Mouse (Mus musculus): ENCODE results near the gene Jtb. TPM values are rescaled to one million over a fixed set of nuclear protein-coding genes. Genes with fewer than 3 reads are reported as not detected.

Gene Jtb
- polyA plus RNA-seq, 1 experiment = 39.9 TPM

- no peak for TF ChIP-seq TCF3 (IDR thresholded peaks at IDR 0.05; ENCODE audit: insufficient read length, low read depth)
- TF ChIP-seq USF1 (IDR thresholded peaks at IDR 0.05; ENCODE audit: low read depth) = no peak
- no peak for TF ChIP-seq MAX (IDR thresholded peaks at IDR 0.05; ENCODE audit: low read depth)
- no peak for TF ChIP-seq E2F4 (IDR thresholded peaks at IDR 0.05; ENCODE audit: insufficient read depth)
- TF ChIP-seq CEBPB (IDR thresholded peaks at IDR 0.05; ENCODE audit: insufficient read depth, poor library complexity, severe bottlenecking) = no peak
- no peak for TF ChIP-seq MYOD1 (IDR thresholded peaks at IDR 0.05; ENCODE audit: control insufficient read depth in 1 of 3, insufficient read length in 2 of 3, low read depth in 2 of 3)
- no peak for TF ChIP-seq POLR2AphosphoS2 (IDR thresholded peaks at IDR 0.05; ENCODE audit: insufficient read length, low read depth)
- TF ChIP-seq TCF12 (IDR thresholded peaks at IDR 0.05; ENCODE audit: insufficient read depth, poor library complexity, severe bottlenecking) = no peak
- no peak for TF ChIP-seq POLR2A (IDR thresholded peaks at IDR 0.05; ENCODE audit: insufficient read length, low read depth)
- TF ChIP-seq SRF (IDR thresholded peaks at IDR 0.05; ENCODE audit: control insufficient read depth, insufficient read length, low read depth) = no peak
- no peak for TF ChIP-seq REST (IDR thresholded peaks at IDR 0.05; ENCODE audit: insufficient read depth, insufficient read length)
- no peak for TF ChIP-seq MYOG (IDR thresholded peaks at IDR 0.05; ENCODE audit: control insufficient read depth in 1 of 3, insufficient read depth in 1 of 3, insufficient read length in 2 of 3, low read depth in 2 of 3)
- Histone ChIP-seq H3K4me2 (ENCODE audit: low read depth) (no peak overlapping the region), H3K27me3 (ENCODE audit: control insufficient read depth, insufficient read depth, insufficient read length) (no peaks in the 10 kb centered on the region), H3ac (ENCODE audit: control insufficient read depth, insufficient read length) (no peak overlapping the region), H3K79me2 (ENCODE audit: control insufficient read depth, insufficient read depth) (peaks cover 29% of the 10 kb centered on the region), H3K36me3 (ENCODE audit: control insufficient read depth, insufficient read depth) (peaks cover 49% of the 10 kb centered on the region), H3K4me3 (no peak overlapping the region)
Measured at GRCm38 (mm10) chr3:90209908-90210566, 21.4 kb upstream of the Jtb start.

GRCm38 (mm10) chr3:90211475-90212398 lies 19.7 kb upstream of the Jtb start:
- H3K79me2 ChIP-seq (ENCODE audit: control insufficient read depth, insufficient read depth) = peaks cover 29% of the 10 kb centered on the region
- peak overlapping the region; percentile 84 for H3K4me3 ChIP-seq
- H3K27me3 ChIP-seq (ENCODE audit: control insufficient read depth, insufficient read depth, insufficient read length) = no peaks in the 10 kb centered on the region
- TF ChIP-seq MAX (IDR thresholded peaks at IDR 0.05; ENCODE audit: low read depth) (no peak), SRF (IDR thresholded peaks at IDR 0.05; ENCODE audit: control insufficient read depth, insufficient read length, low read depth) (no peak)
- peak overlapping the region; percentile 99 for H3K4me2 ChIP-seq (ENCODE audit: low read depth)
- no peak overlapping the region for H3ac ChIP-seq (ENCODE audit: control insufficient read depth, insufficient read length)
- peaks cover 49% of the 10 kb centered on the region for H3K36me3 ChIP-seq (ENCODE audit: control insufficient read depth, insufficient read depth)

GRCm38 (mm10) chr3:90212723-90213122 lies 18.7 kb upstream of the Jtb start:
- H3K36me3 ChIP-seq (ENCODE audit: control insufficient read depth, insufficient read depth) = peaks cover 47% of the 10 kb centered on the region

DNA sequence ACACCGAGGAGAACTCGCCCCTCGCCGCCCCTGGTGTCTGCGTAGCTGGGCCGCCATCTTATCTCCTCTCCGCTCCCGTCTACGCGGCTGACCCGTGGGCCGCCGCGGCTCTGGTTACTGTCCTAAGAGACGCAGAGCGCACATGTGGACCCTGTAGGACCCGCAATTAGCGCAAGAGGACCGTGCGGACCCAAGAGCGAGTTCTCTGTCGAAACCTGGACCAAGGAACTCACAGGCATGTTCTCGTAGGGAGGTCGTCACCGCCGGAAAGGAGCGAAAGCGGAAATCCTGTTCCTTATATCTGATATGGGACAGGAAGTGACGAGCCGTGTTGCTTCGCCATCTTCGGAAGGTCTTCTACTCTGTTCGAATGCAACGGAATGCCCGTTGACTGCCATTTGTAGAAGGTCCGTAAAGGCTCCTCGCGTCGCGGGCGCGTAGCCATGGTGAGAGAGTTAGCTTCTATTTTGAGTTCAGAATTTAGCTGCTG lies 18.0 kb upstream of the Jtb start, which contains the start of the genes Rps27 and Rab13:
Gene Rps27, minus strand, starts transcription at position 275 of the 490 bp plus-strand sequence.
Gene Rab13, plus strand, starts transcription at position 319 of the 490 bp plus-strand sequence.
- Histone ChIP-seq H3K4me2 (ENCODE audit: low read depth) (peak within 1 kb of the TSS; percentile 99), H3K79me2 (ENCODE audit: control insufficient read depth, insufficient read depth) (peaks cover 29% of the 10 kb centered on the region), H3ac (ENCODE audit: control insufficient read depth, insufficient read length) (peak within 1 kb of the TSS; percentile 47), H3K4me3 (peak within 1 kb of the TSS; percentile 84), H3K36me3 (ENCODE audit: control insufficient read depth, insufficient read depth) (peaks cover 40% of the 10 kb centered on the region), H3K27me3 (ENCODE audit: control insufficient read depth, insufficient read depth, insufficient read length) (no peaks in the 10 kb centered on the region)
- TF ChIP-seq MYOG (IDR thresholded peaks at IDR 0.05; ENCODE audit: control insufficient read depth in 1 of 3, insufficient read depth in 1 of 3, insufficient read length in 2 of 3, low read depth in 2 of 3) = no peak
- TF ChIP-seq SRF (IDR thresholded peaks at IDR 0.05; ENCODE audit: control insufficient read depth, insufficient read length, low read depth) = peak; percentile 72
- TF ChIP-seq MAX (IDR thresholded peaks at IDR 0.05; ENCODE audit: low read depth) = no peak
- TF ChIP-seq POLR2AphosphoS2 (IDR thresholded peaks at IDR 0.05; ENCODE audit: insufficient read length, low read depth) = peak; percentile 98
- TF ChIP-seq TCF3 (IDR thresholded peaks at IDR 0.05; ENCODE audit: insufficient read length, low read depth) = no peak
- TF ChIP-seq POLR2A (IDR thresholded peaks at IDR 0.05; ENCODE audit: insufficient read length, low read depth) = peak; percentile 95

More at GRCm38 (mm10) chr3:90212723-90213122, 18.7 kb upstream of the Jtb start:
- peak overlapping the region; percentile 47 for H3ac ChIP-seq (ENCODE audit: control insufficient read depth, insufficient read length)
- no peaks in the 10 kb centered on the region for H3K27me3 ChIP-seq (ENCODE audit: control insufficient read depth, insufficient read depth, insufficient read length)
- H3K4me2 ChIP-seq (ENCODE audit: low read depth) = peak overlapping the region; percentile 99
- peaks cover 29% of the 10 kb centered on the region for H3K79me2 ChIP-seq (ENCODE audit: control insufficient read depth, insufficient read depth)
- H3K4me3 ChIP-seq = peak overlapping the region; percentile 84
- TF ChIP-seq CEBPB (IDR thresholded peaks at IDR 0.05; ENCODE audit: insufficient read depth, poor library complexity, severe bottlenecking) = no peak
- no peak for TF ChIP-seq MAX (IDR thresholded peaks at IDR 0.05; ENCODE audit: low read depth)

Data from myocyte (in vitro differentiated cells).